Mouse (Mus musculus): Measurements from ENCODE around the gene Sh3gl2.

Gene Sh3gl2

DNA sequence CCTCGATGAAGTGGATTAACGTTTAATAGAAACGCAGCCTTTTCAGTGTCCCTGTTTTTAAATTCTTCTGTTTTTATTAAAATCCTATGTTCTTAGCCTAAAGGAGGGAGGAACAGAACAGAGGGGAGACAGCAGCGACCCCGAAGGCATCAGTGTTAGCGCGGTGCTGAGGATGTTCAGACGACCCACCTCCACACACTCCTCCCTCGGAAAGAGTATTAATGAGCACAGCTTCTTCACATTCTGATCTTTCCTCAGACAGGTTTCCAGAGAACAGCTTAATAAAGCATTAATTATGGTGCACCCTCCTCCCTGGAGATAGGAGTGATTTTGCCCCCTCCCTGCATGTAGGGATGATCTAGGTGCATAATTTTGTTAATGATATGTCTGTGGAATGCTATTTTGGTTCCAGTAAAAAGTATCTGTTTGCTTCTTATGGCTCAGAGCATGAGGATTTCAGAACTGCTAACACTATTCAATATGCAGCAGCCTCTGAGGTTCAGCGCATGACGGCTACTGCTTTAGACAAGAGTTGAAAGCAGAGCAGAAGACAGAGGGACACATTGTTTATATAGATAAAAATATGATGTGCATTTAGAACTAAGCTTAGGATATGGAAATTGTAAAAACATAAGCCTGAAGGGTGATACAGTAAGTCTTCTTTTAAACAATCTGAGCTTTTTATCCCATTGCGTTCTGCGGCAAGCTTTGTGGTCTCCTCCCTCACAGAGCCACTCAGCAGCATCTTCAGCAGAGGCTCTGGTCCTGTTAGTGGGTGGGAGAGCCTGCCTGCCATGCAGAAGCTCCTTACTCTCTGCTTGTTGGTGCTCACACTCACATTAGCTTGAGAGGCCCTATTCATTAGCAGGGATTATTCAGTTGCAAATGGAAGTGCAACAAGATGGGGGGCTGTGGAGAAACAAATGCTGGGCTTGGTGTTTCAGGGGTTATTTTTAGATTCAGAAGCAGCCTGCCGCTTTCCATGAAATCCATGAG is 27.8 kb downstream of the Sh3gl2 start:
- DNase-seq (ENCODE audit: low spot score), result no peak

DNA sequence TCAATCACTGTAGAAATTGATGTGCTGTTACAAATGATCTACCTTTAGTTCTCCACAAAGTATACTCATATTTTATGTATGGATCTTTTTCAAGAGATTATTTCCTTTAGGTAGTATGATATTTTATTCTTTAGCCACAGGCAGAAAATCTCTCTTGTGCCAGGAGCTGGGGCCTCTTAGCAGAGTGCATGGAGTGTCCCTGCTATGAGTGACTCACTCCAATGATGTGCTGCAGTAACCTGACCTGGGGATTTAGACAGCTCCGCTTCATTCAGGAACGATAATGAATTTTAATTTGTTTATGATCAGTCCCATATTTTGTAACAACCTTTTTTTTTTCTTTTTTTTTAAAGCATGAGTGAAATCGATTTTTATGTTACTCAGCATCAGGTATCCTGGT is 36.7 kb downstream of the Sh3gl2 start:
- DNase-seq (ENCODE audit: low spot score), result no peak

DNA sequence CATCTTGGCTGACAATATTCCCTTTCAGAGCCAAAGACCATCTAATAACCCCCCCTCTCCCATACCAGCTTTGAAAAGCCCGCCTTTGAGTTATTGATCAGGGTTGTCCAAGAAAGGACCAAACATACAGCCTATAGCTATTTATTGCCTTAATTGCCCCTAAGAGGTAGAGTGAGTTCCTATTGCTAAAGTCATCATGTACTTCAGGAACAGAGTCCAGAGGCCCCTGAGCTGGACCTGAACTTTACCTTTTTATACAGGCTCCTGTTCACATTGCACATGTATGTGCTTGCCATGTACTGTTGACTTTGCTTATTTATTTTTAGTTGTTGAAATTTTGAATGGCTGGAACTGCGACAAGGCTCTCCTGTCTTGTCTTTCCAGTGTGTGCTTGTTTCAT is 37.6 kb downstream of the Sh3gl2 start:
- no peak for DNase-seq (ENCODE audit: low spot score)

DNA sequence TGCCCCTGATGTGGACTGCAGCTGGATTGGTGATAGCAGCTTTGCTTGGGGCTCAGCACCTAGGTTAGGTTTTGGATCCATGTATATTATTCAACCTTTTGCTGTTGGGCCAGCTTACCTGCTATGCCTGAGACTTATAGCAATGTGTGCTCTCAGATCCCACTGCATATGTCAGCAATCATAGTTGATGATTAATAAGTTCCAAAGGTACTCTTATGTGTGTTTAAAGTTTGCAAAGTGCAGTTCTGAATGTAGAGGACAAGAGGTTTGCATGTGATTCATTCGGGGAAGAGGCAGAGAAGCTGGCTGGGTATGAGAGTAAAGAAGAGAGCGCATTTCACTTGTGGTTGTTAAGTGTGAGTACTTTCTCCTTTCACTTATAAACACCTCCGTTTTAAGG is 43.7 kb downstream of the Sh3gl2 start:
- no peak for DNase-seq (ENCODE audit: low spot score)

DNA sequence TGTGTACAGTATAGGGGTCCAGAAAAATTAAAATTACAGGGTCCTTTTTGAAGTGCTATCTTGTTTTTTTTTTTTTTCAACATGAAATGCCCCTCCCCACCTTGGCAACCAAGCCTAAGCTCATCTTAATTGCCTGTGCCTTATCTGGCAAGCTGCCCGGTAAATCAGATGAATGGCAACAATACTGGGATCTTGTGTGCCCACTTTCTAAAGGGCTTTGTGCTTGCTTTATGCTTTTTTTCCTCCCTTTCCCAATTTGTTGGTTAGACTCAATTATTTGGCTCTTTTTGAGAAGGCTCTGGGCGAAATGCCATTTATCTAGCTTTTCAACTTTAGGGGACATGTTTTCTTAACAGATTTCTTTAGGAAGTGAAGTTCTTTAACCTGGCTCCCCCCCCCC is 45.3 kb downstream of the Sh3gl2 start:
- DNase-seq (ENCODE audit: low spot score), result no peak

DNA sequence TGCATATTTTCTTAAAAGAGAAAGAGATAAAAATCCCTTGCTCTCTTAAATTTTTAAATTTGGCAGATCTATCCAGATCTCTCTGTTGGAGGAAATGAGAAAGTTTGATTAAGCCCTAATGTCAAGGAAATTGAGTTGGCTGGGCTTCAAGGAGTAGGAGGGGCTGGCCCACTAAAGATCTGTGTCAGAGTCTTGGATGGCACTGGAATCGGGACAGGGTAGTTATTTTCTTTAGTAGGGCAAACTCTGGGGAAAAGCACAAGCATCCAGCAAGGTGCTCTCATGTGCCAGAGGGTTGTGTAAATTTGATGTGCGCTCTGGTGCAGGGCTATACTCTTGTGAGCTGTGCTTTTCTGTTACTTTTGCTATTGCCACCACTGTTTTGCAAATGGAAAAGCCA is 45.9 kb downstream of the Sh3gl2 start:
- peak; percentile 4 for DNase-seq (ENCODE audit: low spot score)

DNA sequence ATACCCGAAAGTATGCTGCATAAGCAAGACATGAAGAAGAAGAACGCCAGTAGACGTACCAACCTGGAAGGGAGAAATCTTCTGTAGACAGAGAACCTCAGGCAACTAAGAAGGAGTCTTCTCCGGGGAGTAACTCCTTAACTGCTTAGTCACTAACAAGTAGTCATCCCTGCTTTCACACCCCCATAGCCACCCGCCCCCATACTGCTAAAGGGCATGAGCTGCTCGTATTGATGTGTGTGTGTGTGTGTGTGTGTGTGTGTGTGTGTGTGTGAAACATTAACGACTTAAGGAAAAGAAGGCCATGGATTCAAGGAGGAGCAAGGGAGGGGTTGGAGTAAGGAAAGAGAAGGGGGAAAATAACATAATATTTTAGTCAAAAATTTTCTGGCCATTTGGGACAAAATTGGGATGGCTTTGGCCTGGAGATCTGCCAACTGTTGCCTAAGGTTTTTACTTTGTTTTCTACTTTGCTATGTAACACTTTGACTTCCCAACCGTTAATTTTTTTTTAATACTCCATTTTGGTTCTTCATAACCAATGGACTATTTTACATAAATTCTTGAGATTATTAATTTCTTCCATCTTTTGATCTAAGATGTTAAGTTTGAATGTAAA is 51.0 kb downstream of the Sh3gl2 start:
- DNase-seq (ENCODE audit: low spot score), result no peak

DNA sequence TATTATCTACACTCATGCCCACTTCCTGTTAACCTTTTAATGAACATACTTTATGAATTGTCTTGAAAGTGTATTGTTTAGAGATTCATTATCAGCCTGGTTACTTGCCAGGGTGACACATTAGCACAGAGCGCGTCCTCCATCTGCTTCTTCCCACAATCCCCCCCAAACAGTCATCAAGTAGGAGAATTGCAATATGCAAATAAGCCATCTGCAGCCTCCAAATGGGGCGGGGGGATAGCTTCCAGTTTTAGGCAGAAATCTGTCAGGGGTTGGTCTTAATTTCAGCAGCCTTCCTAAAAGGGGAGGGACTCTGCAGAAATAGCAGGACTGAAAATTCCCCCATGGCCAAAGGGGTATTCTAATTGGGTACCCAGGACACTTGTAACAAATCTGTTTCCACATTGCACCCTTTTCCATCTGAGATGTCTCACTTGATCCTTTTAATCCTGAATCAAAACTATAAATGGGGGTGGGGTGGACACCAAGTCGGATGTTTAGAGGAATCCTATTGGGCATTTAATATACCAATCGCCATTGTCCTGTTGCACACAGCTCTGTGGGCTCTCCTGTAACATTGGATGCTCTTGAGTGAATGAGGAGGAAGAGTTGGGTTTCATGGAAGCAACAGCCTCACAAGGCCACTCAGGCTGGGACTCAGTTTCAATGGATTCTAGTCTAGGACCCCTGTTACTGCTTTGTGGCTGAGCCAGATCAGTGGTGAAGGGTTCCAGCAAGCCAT is 51.7 kb downstream of the Sh3gl2 start:
- DNase-seq (ENCODE audit: low spot score), result no peak

DNA sequence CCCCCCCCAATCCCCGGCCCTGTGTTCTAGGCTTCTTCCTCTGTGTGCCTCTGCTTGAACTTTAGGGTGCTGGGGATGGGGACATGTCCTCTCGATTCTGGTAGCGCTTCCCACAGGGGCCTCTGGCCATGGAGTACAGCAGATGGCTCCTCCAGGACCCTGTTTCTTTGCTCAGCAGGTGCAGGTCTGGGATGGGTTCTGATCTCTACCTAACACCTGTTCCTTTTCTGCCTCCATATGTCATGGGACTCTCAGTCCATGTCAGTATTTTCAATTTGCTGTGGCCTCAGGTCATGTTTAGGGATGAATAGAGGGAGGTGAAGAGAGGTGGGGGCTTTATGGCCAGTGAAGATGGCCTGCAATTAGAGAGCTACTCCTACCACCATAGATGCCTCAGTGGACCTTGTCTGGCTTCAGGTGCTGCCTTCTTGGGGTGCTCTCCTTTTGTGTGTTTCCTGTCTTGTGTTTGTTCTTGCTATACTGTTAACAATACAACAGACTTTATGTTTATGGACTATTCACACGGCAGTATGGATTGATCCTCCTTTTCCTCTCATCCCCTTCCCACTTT is 52.9 kb downstream of the Sh3gl2 start:
- DNase-seq (ENCODE audit: low spot score), result no peak

DNA sequence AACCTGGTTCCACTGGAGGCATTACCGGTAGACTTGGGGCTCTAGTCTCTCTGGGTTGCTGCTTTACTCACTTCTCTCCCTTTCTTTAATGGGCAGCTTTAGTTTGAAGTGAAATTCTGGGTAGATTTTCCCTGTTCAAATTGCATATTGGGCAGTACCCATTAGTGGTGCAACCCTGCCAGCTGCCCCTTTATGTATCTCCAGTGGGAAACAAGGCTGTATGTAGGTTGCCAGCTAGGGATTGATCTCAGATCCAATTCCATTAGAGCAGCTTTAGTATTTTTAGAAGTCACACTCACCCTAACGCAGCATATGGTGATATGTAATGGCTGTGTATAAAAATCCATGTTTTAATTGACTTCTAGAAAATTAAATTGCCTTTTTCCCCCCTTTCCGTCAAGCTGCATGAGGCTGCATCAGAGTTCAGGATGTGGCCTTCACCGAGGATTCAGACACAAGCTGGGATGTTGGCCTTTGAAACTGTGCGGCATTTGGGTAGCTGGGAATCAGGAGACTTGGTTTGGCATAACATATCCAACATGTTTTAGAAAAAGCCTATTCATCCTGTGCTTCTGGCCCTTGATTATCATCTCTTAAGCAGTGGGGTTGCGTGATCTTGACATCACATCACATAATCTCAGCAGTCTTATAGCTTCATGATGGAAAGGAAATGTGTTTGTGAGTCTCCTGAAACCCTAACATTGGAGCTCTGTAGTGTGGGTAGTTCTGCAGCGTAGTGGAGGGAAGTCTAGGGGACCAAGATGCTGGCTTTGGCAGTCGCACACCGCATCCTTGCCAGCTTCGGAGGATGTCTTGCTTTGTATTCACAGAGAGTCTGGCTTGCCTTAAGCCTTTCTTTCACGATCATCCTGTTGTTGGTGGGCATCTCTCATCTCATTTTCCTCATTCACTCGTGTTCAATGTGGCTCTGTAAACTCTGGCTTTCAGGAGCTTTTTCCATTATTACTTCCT is 56.0 kb downstream of the Sh3gl2 start:
- DNase-seq (ENCODE audit: low spot score), result no peak

DNA sequence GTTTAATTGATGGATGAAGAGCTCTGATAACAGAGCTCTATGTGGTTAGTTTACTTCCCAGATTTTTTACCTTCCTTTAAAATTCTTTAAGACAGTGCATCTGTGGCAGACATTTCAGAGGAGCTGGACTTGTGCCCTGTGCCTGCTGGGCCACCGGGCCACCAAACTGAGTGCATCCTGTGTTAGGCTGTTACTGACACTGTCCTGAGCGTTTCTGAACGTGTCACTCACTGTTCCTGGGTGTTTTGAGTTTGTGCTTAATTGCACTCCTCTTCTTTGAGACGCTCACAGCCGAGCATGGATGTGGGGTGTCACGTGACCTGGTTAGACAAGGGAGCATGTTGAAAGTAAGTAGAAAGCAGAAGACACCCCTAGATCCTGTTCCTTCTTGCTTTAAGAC is 57.2 kb downstream of the Sh3gl2 start:
- DNase-seq (ENCODE audit: low spot score), result no peak

DNA sequence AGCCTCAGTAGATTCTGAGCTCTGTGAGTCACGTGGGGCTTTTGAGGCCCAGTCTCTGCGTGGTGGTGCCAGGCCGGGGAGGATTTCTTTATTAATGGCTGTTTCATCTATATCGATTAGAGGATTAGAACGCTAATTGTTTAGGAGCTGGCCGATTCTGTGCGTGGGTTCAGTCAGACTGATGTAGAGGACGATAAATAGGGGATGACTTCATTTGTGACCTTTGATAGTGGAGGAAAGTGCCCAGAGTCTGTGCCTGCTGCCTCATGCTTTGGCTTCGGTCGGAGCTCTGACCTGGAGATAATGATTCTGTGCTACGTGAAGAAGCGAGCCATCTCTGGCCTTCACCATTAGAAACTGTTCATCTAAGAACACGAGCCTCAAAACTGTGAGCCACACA is 57.7 kb downstream of the Sh3gl2 start:
- DNase-seq (ENCODE audit: low spot score), result no peak

DNA sequence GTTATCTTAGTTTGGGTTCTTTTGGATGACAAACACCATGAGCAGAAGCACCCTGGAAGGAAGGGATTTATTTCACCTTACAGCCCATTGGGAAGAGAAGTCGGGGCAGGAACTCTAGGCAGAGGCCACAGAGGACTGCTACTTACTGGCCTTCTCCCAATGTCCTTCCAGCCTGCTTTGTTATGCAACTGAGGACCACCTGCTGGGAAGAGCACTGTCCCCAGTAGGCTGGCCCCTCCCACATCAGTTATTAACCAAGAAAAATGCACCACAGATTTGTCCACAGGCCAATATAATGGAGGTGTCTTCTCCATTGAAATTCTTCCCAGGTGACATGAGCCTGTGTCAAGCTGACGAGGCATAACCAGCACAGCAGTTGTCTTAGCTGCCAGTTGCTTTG is 62.5 kb downstream of the Sh3gl2 start:
- DNase-seq (ENCODE audit: low spot score), result no peak

DNA sequence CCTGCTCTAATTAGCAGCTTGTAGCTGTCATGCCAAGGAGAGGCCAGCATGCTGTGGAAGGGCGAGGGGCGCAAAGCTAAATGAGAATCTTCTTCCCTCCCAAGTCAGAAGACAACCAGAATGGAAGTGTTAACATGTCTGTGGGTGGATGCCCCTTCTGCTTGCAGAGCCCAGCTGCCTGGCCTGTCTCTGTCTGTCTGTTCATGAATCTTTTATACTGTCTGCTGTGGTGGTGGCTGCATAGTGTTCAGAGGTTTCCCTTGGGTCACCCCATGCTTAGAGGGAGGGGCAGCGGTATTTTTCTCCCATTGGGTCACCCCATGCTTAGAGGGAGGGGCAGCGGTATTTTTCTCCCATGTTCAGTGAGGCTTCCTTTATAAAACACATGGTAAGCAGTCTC is 68.0 kb downstream of the Sh3gl2 start:
- no peak for DNase-seq (ENCODE audit: low spot score)

DNA sequence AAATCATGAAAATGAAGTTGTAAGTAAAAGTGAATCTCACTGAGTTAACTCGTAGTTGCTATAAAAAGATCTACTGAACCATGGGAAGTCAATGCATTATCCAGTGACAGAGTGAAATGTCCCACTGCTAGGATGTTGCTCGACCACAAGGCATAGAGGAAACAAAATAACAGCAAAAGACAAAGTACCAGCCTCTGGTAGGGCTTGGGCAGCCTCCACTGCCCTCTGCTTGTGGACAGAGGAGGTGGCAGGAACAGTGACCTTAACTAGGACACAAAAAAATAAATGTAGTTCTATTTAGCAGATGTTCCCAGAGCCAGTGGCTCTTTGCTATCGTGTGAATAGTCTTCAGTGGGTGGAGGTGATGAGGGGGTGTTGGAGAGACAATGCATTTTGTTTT is 68.5 kb downstream of the Sh3gl2 start:
- no peak for DNase-seq (ENCODE audit: low spot score)

DNA sequence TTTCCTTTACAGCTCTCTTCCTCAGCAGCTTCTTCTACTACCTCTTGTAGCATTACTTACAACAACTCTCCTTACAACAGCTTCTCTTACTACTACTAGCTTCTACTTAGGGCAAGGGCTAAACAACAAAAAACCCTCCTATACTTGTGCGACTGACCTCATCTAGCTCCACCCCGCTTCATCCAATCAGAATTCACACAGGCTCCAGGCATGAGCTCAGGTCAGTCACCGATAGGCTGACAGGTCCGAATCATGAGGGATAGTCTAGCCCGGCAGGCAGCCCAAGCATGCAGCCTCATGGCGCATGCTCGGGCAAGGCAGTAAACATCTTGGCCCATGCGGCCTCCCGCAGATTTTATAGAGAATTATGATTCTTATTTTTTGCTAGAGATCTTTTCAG is 78.2 kb downstream of the Sh3gl2 start:
- no peak for DNase-seq (ENCODE audit: low spot score)

DNA sequence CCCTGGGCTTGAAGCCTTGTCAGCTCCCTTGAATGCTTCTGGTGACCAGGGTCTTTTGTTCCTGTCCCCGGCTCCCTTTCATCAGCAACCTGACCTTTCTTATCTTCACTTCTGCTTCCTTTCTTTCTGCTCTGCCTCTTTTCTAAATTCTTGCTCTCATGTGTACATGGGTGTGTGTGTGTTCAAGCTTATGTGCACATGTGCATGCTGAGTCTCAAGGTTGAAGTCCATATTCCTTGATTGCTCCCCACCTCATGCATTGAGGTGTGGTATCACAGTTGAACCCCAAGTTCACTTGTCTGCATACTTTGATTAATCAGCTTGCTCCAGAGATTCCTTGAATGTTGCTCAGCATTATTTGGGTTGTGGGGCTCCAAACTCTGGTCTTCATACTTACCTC is 85.1 kb downstream of the Sh3gl2 start:
- no peak for DNase-seq (ENCODE audit: low spot score)

DNA sequence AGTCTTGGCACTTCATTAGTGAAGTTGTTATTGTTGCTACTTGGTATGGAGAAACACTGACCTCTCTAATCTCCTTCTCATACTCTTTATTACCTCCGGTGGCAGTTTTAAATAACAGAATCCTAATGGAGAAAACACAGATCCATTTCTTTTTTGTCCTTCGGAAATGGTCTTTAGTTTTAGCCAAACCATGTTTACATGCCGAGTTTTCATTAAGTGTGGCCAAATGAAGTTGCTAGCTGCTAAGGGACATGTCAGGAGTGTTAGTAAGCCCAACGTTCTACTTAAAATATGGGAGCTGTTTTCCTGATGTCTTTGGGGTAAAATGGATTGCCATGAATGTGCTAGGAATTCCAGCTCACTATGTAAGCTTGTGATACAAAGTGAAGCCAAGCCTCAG is 86.4 kb downstream of the Sh3gl2 start:
- DNase-seq (ENCODE audit: low spot score), result no peak

DNA sequence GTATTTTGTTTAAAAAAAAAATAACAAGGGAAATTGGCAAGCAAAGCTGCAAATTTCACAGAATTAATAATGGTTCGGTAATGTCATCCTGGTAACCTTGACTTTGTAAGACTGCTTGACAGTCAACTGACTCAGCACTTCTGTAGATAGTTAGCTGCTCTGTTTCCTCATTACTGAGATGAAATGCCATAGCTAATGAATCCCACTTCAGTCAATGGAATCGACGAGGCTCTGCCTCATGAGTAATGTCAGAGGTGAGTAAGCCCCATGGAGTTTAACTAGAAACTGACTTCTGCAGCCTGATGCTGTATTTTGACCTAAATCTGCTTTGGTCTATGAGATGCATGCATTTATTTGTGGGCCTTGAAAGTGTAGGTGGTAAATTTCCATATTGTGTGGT is 88.4 kb downstream of the Sh3gl2 start:
- no peak for DNase-seq (ENCODE audit: low spot score)

DNA sequence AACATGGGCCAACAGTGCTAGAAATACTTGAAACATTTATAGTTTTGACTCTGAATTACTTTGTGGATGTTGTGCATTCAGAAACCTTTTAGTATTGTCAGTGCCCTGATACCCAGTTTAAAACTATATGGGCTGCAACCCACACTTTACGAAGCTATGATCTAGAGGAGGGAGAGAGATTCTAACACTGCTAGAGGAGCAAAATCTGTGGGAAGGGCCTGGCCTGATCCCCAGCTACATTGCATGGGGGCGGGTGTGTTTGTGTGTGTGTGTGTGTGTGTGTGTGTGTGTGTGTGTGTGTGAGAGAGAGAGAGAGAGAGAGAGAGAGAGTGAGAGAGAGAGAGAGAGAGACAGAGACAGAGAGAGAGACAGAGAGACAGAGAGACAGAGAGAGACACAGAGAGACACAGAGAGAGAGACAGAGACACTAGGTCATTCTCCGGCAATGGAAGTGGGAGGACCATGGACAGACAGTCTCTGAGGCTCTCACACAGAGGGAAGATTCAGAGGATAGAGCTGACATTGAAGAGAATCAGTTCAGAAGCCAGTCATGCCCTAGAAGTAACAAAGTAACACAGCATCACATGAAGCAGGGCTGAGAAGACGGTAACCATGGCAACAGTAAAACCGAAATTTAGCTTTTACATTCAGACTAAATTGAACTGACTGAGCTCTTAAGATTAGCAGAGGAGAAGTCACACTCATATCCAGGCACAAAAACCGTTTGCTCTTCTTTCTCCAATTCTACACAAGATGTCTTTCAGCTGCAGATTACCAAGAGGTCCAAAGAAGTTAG is 95.9 kb downstream of the Sh3gl2 start:
- DNase-seq (ENCODE audit: low spot score), result no peak
